Mouse (Mus musculus) hindbrain, embryonic 13.5 days (tissue): Measurements from ENCODE around the gene Arl2. TPM values are rescaled to one million over a fixed set of nuclear protein-coding genes. Genes with fewer than 3 reads are reported as not detected.

Source experiments
- ATAC-seq: fragments of 200-750 bp; cut with Nextera tagmentation; 2 replicates; pipeline ENCODE4 v1.8.0; 2017; ENCODE audit warnings: moderate TSS enrichment; ENCODE audit not compliant: low FRiP score
- H3K27ac ChIP-seq: fragments of 300-500 bp; sonication (generic); 2 replicates; pipeline ENCODE4 v1.5.1; 2015; ENCODE audit warnings: inconsistent platforms, mild to moderate bottlenecking, moderate library complexity
- H3K27me3 ChIP-seq: fragments of 300-500 bp; sonication (generic); 2 replicates; pipeline ENCODE4 v1.6.1; 2015; ENCODE audit warnings: mild to moderate bottlenecking, inconsistent platforms
- H3K36me3 ChIP-seq: fragments of 300-500 bp; sonication (generic); 2 replicates; pipeline ENCODE4 v1.6.1; 2015; ENCODE audit warnings: mild to moderate bottlenecking, inconsistent platforms
- H3K4me1 ChIP-seq: fragments of 300-500 bp; sonication (generic); replicated peaks from 2 replicates; pipeline ENCODE4 v1.6.1; 2015; ENCODE audit warnings: inconsistent platforms
- H3K4me2 ChIP-seq: fragments of 300-500 bp; sonication (generic); 2 replicates; pipeline ENCODE4 v1.6.1; 2015; ENCODE audit warnings: inconsistent platforms, mild to moderate bottlenecking, moderate library complexity
- H3K4me3 ChIP-seq: fragments of 300-500 bp; sonication (generic); 2 replicates; pipeline ENCODE4 v1.5.1; 2015; ENCODE audit warnings: mild to moderate bottlenecking, inconsistent platforms
- H3K9ac ChIP-seq: fragments of 300-500 bp; sonication (generic); 2 replicates; pipeline ENCODE4 v1.6.1; 2015; ENCODE audit warnings: mild to moderate bottlenecking, inconsistent platforms
- H3K9me3 ChIP-seq: fragments of 300-500 bp; sonication (generic); 2 replicates; pipeline ENCODE4 v1.6.1; 2016; ENCODE audit warnings: inconsistent platforms
- WGBS: fragments of 180-500 bp; shearing (Covaris S2); methylation state at CpG from one replicate; pipeline ENCODE4 v1.1.7; 2015; 5-methylcytosine and 5-hydroxymethylcytosine counted together
- polyA plus RNA-seq: library from polyadenylated mRNA; unstranded; fragments of >200 nt; fragmentation: Nextera tagmentation; extraction: Ambion mirVana; gene quantifications from 2 replicates; pipeline ENCODE4 v1.2.1, GENCODE M21; 2015

Arl2 gene
- polyA plus RNA-seq, 1 experiment from 2014 or later = 128 TPM

DNA sequence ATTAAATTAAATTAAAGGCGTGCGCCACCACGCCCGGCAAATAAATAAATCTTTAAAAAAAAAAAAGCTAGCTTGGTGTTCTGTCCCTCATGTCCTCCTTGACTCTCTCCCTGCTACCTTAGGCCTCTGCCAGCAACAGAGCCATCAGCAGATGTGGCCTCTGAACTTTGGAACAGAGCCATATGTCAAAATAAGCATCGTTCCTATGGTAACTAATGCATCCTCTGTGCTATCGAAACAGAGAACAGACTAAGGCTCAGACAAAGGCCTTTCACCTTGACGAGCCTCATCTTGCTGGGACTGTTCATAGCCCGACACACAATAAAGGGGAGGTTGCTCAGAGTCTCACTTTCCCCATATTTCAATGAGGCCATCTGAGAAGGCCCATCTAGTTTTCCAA is 18.0 kb downstream of the Arl2 start:
- Histone ChIP-seq H3K4me3 (no peak overlapping the region), H3K4me1 (peaks cover 25% of the 10 kb centered on the region), H3K4me2 (no peak overlapping the region), H3K9me3 (no peaks in the 10 kb centered on the region), H3K27ac (peak overlapping the region; percentile 49), H3K27me3 (no peaks in the 10 kb centered on the region), H3K9ac (peak overlapping the region; percentile 20; the same call in 1 of the 2 replicates), H3K36me3 (peaks cover 28% of the 10 kb centered on the region)
- no peak for ATAC-seq
- WGBS = 62% methylated on average over 8 of the region's 8 CpGs

DNA sequence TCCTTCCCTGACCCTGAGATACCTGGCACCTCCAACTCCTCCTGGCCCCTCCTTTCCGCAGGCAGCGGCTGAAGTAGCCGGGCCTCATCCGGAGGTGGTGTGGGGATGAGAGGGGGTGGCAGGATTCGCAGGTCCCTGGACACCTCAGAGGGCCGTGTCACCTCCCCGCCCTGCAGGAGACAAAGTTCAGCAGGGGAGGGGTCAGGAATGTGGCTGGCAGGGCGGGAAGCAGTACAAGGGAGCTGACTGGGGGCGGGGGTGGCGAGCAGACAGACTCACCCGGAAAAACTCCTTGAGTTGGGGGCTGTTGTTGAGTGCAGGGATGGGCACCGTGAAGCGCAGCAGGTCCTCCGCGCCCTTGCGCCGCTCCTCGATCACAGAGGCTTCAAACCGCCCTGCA is 19.6 kb downstream of the Arl2 start:
- H3K27ac ChIP-seq = no peak overlapping the region
- H3K36me3 ChIP-seq = peaks cover 28% of the 10 kb centered on the region
- peaks cover 31% of the 10 kb centered on the region for H3K4me1 ChIP-seq
- no peaks in the 10 kb centered on the region for H3K9me3 ChIP-seq
- no peaks in the 10 kb centered on the region for H3K27me3 ChIP-seq
- ATAC-seq = no peak
- 0 out of 2 replicates have a peak overlapping the region, but pooled peaks have one; percentile 39 for H3K9ac ChIP-seq
- H3K4me2 ChIP-seq = no peak overlapping the region
- 39% methylated on average over 19 of the region's 19 CpGs for WGBS
- H3K4me3 ChIP-seq = no peak overlapping the region

DNA sequence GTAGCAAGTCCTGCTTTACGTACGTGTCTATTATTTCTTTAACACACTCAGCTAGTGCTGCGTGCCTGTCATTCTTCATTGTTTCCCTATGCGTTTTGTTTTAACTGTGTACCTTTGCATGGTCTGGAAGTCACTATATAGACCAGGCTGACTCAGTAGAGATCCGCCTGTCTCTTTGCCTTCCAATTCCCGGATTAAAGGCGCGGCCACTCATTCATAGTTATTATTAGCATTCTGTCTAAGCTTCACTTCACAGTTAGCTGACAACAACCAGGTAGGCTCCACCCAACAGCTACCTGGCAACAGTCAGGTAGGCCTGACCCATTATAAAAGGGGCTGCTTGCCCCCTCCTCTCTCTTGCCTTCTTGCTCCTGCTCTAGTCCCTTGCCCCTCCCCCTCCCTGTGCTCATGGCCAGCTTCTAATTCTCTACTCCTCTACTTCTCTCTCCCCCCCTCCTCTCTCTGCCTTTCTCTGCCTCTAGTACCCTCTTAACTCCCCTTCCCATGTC is 22.6 kb downstream of the Arl2 start:
- peak; percentile 52 for ATAC-seq
- Histone ChIP-seq H3K4me2 (peak overlapping the region; percentile 93), H3K36me3 (peaks cover 50% of the 10 kb centered on the region), H3K4me1 (peaks cover 36% of the 10 kb centered on the region), H3K27ac (peak overlapping the region; percentile 95), H3K4me3 (peak overlapping the region; percentile 89), H3K9me3 (no peaks in the 10 kb centered on the region), H3K27me3 (no peaks in the 10 kb centered on the region), H3K9ac (peak overlapping the region; percentile 89)
- WGBS = under 1% methylated on average over 8 of the region's 8 CpGs

DNA sequence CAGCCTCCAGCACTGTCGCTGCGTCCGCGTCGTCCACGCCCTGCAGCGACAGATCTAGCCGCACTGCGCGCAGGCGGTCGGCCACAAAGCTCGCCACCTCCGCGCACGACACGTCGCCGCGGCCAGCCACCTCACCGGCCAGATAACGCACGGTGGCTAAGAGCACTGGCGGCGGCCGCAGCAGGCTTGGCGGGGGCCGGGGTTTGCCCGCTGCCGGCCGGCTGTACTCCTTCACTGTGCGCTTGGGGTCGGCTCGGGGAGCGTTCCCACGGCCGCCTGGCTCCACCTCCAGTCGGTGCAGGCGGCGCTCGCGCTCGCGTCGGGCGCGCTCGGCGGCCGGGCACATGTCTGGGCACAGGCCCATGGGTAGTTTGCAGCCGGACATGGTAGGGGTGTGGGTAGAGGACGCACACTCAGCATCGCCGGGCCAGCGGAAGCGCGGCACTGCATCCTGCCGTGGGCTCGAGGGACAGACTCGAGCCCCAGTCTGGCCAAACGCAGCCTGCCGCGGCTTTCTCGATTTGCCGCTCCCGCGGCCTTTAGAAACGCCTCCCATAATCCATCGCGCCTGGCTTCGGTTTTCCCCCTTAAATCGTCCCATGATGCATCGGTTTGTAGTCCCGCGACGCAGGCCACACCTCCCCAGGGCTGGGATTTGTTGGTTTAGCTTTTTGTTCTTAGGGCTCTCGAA is 23.2 kb downstream of the Arl2 start, which contains the start of gene Sac3d1:
Gene Sac3d1, minus strand, starts transcription at position 665 of the 691 bp plus-strand sequence.
- H3K27me3 ChIP-seq = no peaks in the 10 kb centered on the region
- peak within 1 kb of the TSS; percentile 95 for H3K27ac ChIP-seq
- H3K4me3 ChIP-seq = peak within 1 kb of the TSS; percentile 89
- H3K4me2 ChIP-seq = peak within 1 kb of the TSS; percentile 93
- ATAC-seq = peak; percentile 91
- H3K36me3 ChIP-seq = peaks cover 50% of the 10 kb centered on the region
- H3K9ac ChIP-seq = peak within 1 kb of the TSS; percentile 89
- H3K4me1 ChIP-seq = peaks cover 30% of the 10 kb centered on the region
- no peaks in the 10 kb centered on the region for H3K9me3 ChIP-seq
- under 1% methylated on average over 77 of the region's 77 CpGs for WGBS

DNA sequence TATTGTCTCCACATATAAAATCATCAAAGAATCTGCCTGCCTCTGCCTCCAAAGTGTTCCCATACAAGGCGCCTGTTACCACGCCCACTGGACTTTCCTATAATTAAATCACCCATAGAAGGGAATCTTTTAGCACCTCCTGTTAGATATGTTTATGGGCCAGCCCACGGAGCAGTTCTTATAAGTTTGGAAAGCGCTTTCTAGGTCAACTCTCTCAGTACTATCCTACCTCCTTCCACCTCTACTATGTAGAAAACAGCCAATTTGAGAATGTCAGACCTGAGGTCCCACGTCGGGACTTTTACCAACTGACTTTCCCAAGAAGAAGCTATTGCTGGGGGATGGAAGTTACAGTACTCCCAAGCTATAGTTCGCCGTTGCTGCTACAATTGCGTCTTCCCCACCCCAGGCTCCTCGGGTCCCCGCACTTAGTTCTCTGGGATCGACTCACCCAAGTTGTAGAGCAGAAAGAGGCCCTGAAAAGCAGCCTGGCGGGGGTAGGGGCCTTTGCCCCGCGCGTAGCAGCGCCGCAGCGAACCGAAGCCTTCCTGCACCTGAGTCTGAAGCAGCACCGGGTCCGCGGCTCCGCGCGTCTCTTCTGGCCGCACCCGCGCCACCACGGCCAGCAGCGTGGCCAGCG is 23.9 kb downstream of the Arl2 start:
- Histone ChIP-seq H3K4me1 (peaks cover 30% of the 10 kb centered on the region), H3K36me3 (peaks cover 57% of the 10 kb centered on the region), H3K27me3 (no peaks in the 10 kb centered on the region), H3K27ac (peak overlapping the region; percentile 95), H3K9me3 (no peaks in the 10 kb centered on the region), H3K4me3 (peak overlapping the region; percentile 89), H3K4me2 (peak overlapping the region; percentile 93), H3K9ac (peak overlapping the region; percentile 89)
- 6% methylated on average over 32 of the region's 32 CpGs for WGBS
- ATAC-seq = no peak

DNA sequence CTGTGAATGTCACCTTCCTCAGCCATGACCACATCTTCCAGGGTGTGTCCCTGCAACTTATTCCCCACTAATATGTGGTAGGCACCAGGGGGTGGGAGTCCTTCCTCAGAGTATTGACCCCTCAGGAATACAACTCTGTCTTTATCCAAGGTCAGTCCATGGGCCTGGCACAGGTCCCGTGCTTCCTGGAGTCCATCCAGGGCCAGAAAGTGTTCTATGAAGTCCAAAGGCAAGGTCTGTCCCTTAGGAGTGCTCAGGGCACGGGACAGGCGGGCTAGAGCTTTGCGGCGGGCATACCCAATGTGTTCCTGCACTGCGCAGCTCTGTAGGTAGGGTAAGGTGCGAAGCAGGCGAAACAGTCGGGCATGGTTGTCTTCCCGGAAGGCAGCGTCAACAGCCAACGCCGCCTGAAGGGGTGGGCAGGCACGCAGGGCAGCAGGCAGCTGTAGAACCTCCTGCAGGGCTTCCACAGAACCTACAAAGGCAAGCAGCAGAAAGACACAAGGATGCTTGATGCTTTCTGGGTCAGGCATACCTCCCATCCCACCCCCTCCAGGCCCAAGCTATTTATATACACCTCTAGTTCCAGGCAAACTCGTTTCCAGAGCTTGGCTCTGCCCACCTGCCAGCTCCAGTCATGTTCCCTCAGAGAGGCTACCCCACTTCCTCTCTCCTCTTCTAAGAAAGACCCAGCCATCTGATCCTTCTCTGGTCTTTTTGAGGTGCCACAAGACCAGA is 25.1 kb downstream of the Arl2 start:
- Histone ChIP-seq H3K27ac (no peak overlapping the region), H3K4me3 (peak overlapping the region; percentile 89; the same call in 1 of the 2 replicates), H3K9ac (peak overlapping the region; percentile 89), H3K4me1 (peaks cover 30% of the 10 kb centered on the region), H3K9me3 (no peaks in the 10 kb centered on the region), H3K27me3 (no peaks in the 10 kb centered on the region), H3K4me2 (peak overlapping the region; percentile 93), H3K36me3 (peaks cover 54% of the 10 kb centered on the region)
- ATAC-seq = no peak
- 89% methylated on average over 15 of the region's 15 CpGs for WGBS

DNA sequence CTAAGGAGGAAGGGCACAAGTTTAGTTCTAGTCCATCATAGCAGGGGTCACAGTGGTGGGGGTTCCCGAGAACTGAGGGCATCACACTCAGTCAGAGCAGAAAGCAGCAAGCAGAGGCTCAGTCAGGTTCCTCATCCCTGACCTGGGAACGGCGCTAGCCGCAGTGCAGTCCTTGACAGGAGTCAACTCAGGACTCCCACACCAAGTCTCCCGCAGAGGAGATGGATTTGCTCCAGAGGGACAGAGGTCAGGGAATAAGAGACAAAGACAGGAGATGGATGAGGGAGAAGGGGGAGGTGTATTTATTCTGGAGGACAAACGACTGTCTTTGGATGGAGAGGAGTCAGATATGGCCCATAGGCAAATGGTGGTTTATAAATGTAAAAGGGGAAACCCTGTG is 28.2 kb downstream of the Arl2 start:
- Histone ChIP-seq H3K27me3 (no peaks in the 10 kb centered on the region), H3K4me2 (no peak overlapping the region), H3K4me1 (peaks cover 17% of the 10 kb centered on the region), H3K9me3 (no peaks in the 10 kb centered on the region), H3K9ac (0 out of 2 replicates have a peak overlapping the region, but pooled peaks have one; percentile 24), H3K4me3 (no peak overlapping the region), H3K27ac (no peak overlapping the region), H3K36me3 (peaks cover 38% of the 10 kb centered on the region)
- no peak for ATAC-seq
- 56% methylated on average over 6 of the region's 6 CpGs for WGBS

DNA sequence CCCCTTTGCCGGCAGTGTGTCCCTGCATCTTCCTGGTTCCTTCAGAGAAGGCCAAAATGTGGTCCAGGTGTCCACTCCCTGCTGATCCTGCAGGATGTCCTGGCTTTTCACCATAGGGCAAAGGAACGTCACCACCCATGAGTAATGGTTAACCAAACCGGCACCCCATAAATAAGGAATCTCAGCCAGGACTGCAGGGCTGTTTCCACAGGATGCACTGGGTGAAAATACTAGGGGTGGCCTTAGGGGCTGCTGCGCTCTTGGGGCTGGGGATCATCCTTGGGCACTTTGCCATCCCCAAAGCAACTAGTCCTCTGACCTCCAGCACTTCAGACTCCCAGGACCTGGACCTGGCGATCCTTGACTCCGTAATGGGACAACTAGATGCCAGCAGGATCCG is 35.8 kb downstream of the Arl2 start, which contains the start of gene Naaladl1:
Gene Naaladl1, plus strand, starts transcription at position 197 of the 400 bp plus-strand sequence.
- Histone ChIP-seq H3K4me2 (no peak within 1 kb of the TSS), H3K4me3 (no peak within 1 kb of the TSS), H3K9me3 (no peaks in the 10 kb centered on the region), H3K36me3 (no peaks in the 10 kb centered on the region), H3K4me1 (no peaks in the 10 kb centered on the region), H3K9ac (0 out of 2 replicates have a peak within 1 kb of the TSS, but pooled peaks have one; percentile 29), H3K27ac (no peak within 1 kb of the TSS), H3K27me3 (no peaks in the 10 kb centered on the region)
- ATAC-seq = no peak
- WGBS = 82% methylated on average over 7 of the region's 7 CpGs

GRCm38 (mm10) chr19:6104476-6104875 is 36.9 kb downstream of the Arl2 start:
- Histone ChIP-seq H3K4me2 (no peak overlapping the region), H3K4me3 (no peak overlapping the region), H3K4me1 (no peaks in the 10 kb centered on the region), H3K9me3 (no peaks in the 10 kb centered on the region), H3K27ac (no peak overlapping the region), H3K27me3 (no peaks in the 10 kb centered on the region), H3K9ac (0 out of 2 replicates have a peak overlapping the region, but pooled peaks have one; percentile 1), H3K36me3 (no peaks in the 10 kb centered on the region)
- ATAC-seq = no peak
- WGBS = 92% methylated on average over 4 of the region's 4 CpGs

DNA sequence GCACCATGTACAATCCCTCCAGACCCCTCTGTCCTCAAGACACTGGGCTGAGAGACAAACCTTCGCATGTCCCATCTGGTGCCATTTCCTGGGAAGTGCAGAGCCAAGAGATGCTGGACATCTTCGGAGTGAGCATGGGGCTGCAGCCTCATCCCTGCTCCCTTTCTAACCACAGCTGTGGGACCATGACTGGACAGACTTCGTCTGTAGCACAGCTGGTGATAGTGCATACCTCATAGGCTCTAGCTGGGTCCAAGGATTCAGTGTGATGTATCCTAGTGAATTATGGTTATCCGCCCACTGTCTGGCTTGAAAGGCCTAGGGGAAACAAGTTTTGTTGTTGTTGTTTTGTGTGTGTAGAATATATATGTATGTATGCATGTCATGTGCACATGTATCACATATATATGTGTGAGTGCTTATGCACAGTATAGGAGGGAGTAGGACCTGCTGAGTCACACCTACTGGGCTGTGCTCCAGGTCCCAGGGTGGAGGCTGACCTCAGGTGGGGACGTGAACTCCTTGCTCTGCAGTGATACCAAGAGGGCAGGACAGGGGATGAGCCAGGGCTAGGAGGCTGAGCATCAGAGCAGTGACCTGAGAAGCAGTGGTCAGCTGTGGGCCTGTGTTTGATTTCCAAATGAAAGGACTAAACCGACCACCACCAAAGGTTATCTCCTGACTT is 39.0 kb downstream of the Arl2 start:
- no peaks in the 10 kb centered on the region for H3K4me1 ChIP-seq
- 80% methylated on average over 6 of the region's 6 CpGs for WGBS

GRCm38 (mm10) chr19:6101186-6101585 is 40.2 kb downstream of the Arl2 start:
- Histone ChIP-seq H3K27me3 (no peaks in the 10 kb centered on the region), H3K4me2 (no peak overlapping the region), H3K9ac (no peak overlapping the region), H3K9me3 (no peaks in the 10 kb centered on the region), H3K36me3 (no peaks in the 10 kb centered on the region), H3K4me3 (no peak overlapping the region), H3K4me1 (no peaks in the 10 kb centered on the region), H3K27ac (no peak overlapping the region)
- WGBS = 62% methylated on average over 6 of the region's 6 CpGs
- no peak for ATAC-seq

More for the DNA sequence above, 39.0 kb downstream of the Arl2 start:
- H3K4me3 ChIP-seq = no peak overlapping the region
- H3K9ac ChIP-seq = no peak overlapping the region; the same call in 1 of the 2 replicates
- H3K27ac ChIP-seq = no peak overlapping the region
- no peaks in the 10 kb centered on the region for H3K27me3 ChIP-seq
- H3K9me3 ChIP-seq = no peaks in the 10 kb centered on the region
- no peaks in the 10 kb centered on the region for H3K36me3 ChIP-seq
- ATAC-seq = no peak
- no peak overlapping the region for H3K4me2 ChIP-seq
